Comparison of ENCODE assay signal across 21 mouse cellular contexts in the genomic region with DNA sequence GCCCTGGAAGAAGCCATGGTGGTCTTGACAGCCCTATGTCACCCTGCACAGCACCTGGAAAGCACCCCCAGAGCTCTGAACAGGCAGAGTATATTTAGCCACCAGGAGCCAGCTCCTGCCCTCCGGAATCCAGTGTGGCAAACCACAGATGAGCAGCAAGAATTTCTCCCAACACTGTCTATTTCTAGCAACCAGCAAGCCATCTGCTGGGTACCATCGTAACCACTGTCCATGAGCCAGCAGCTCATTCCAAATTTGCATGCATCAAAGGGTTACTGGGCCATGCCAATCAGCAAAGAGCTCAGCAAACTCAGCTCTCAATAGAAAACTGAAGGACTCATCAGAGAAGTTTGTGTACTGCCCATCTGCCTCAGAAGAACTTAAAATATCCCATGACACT. TPM values are rescaled to one million over a fixed set of nuclear protein-coding genes. Genes with fewer than 3 reads are reported as not detected.
DNase-seq lines count a peak whose midpoint lies in the region.
"Had no signal": no experiment of that assay in that cellular context is flagged by ENCODE, and none has a peak within 500 bp of the region (broad histone marks: within the 10 kb centered on the region; RNA-seq: fewer than 3 reads in every experiment).

No protein-coding gene starts in this region.

- intact Hi-C loops in heart, postnatal 36 days (cut with DNase I), result no loop called here
- intact Hi-C loops in left cerebral cortex, postnatal 4 days (cut with DNase I), result no loop called here

- no peaks in the 10 kb centered on the region for H3K4me1 ChIP-seq in limb, embryonic 10.5 days
- H3K4me1 ChIP-seq: embryonic facial prominence, embryonic 13.5 days; forebrain, embryonic 12.5 days; heart, embryonic 13.5 days; hindbrain, embryonic 12.5 days had no signal

- H3K36me3 ChIP-seq in limb, embryonic 10.5 days, result no peaks in the 10 kb centered on the region
- H3K36me3 ChIP-seq: embryonic facial prominence, embryonic 13.5 days; forebrain, embryonic 12.5 days; heart, embryonic 13.5 days; hindbrain, embryonic 12.5 days had no signal

- DNase-seq in heart, adult 11 months, result peak; percentile 41
- DNase-seq in heart, postnatal 36 days, result no peak
- peak; percentile 14 for DNase-seq in left cerebral cortex, postnatal 4 days
- no peak for DNase-seq in left cerebral cortex, adult 8-10 months (ENCODE audit: low spot score in 2 of 2)
- peak; percentile 88 for DNase-seq in Muller cell, postnatal 12 days (ENCODE audit: inconsistent ontology term)
- peak; percentile 43 for DNase-seq in brain, adult 2 months (ENCODE audit: low read depth, low spot score)
- no peak for DNase-seq in limb, embryonic 10.5 days (ENCODE audit: low spot score)
- DNase-seq: adrenal gland, postnatal 10 days; cerebellum, adult 11-12 months; cerebellum, adult 9-10 months; gastrocnemius, adult 2 months; gastrocnemius, postnatal 25 days; heart, postnatal 4 days had no signal

- WGBS in limb, embryonic 10.5 days, result 89% methylated on average over 2 of the region's 2 CpGs

- H3K4me3 ChIP-seq in limb, embryonic 10.5 days, result no peak overlapping the region
- H3K4me3 ChIP-seq: embryonic facial prominence, embryonic 13.5 days; forebrain, embryonic 12.5 days; gastrocnemius, adult 2 months; heart, embryonic 13.5 days; hindbrain, embryonic 12.5 days had no signal

- H3K27ac ChIP-seq in limb, embryonic 10.5 days, result no peak overlapping the region
- H3K27ac ChIP-seq: embryonic facial prominence, embryonic 13.5 days; forebrain, embryonic 12.5 days; gastrocnemius, adult 2 months; heart, embryonic 13.5 days; hindbrain, embryonic 12.5 days had no signal

- no peaks in the 10 kb centered on the region for H3K27me3 ChIP-seq in limb, embryonic 10.5 days (ENCODE audit: low read depth, poor library complexity, severe bottlenecking)
- H3K27me3 ChIP-seq: embryonic facial prominence, embryonic 13.5 days; forebrain, embryonic 12.5 days; heart, embryonic 13.5 days; hindbrain, embryonic 12.5 days had no signal

- no peaks in the 10 kb centered on the region for H3K9me3 ChIP-seq in limb, embryonic 10.5 days (replicated peaks)
- H3K9me3 ChIP-seq: embryonic facial prominence, embryonic 13.5 days; forebrain, embryonic 12.5 days; heart, embryonic 13.5 days; hindbrain, embryonic 12.5 days had no signal

RNA-seq across cellular contexts. Expression of gene Nps, which starts 46.0 kb away (rescaled TPM):
- not detected for total RNA-seq in heart, postnatal 36 days (2021)
- total RNA-seq in left cerebral cortex, postnatal 4 days (2021), result not detected
- total RNA-seq in left cerebral cortex, adult 8-10 months (2022), result not detected
- not detected in 2 replicates for polyA plus RNA-seq in limb, embryonic 10.5 days (2016; fragmentation: Nextera tagmentation; extraction: Ambion mirVana)
- total RNA-seq: adrenal gland, postnatal 10 days; ES-E14; gastrocnemius, adult 2 months; gastrocnemius, postnatal 25 days; granulocyte monocyte progenitor cell, adult 5-6 weeks had no signal
- polyA plus RNA-seq: cortical plate, adult 2 months; forebrain, embryonic 12.5 days; heart, embryonic 13.5 days; hindbrain, embryonic 12.5 days; inflammation-experienced regulatory T-cells, adult 6 months had no signal

Comparison
In these comparisons a context has a peak if more than half of its experiments do, and no peak if none do; other contexts are left out.
1. DNase-seq: peak in heart, adult 11 months (single experiment), left cerebral cortex, postnatal 4 days (single experiment), Muller cell, postnatal 12 days (single experiment) and brain, adult 2 months (single experiment); none in heart, postnatal 36 days (0 of 2), left cerebral cortex, adult 8-10 months (0 of 2) and limb, embryonic 10.5 days (single experiment).